Mouse (Mus musculus) B cell, adult 2 months (primary cell): ENCODE measurements around the gene Efna5.

ENCODE experiments used
- DNase-seq, 2 experiments: peaks; one replicate each; pipeline ENCODE4 v3.0.0; 2022

Gene Efna5

GRCm38 (mm10) chr17:62694958-62695437 lies 186.1 kb downstream of the Efna5 start:
- no peak for DNase-seq

- DNase-seq: no peak
These were observed 188.9 kb downstream of the Efna5 start for GRCm38 (mm10) chr17:62692242-62692641.

- DNase-seq: no peak
These were observed 189.9 kb downstream of the Efna5 start for GRCm38 (mm10) chr17:62691201-62691715.

GRCm38 (mm10) chr17:62690256-62690655 lies 190.9 kb downstream of the Efna5 start:
- DNase-seq: no peak

- no peak for DNase-seq
These were observed 191.5 kb downstream of the Efna5 start for GRCm38 (mm10) chr17:62689646-62690045.

GRCm38 (mm10) chr17:62687369-62687768 lies 193.7 kb downstream of the Efna5 start:
- no peak for DNase-seq

- no peak for DNase-seq
These were observed 195.9 kb downstream of the Efna5 start for GRCm38 (mm10) chr17:62685181-62685580.

- DNase-seq: no peak
These were observed 198.0 kb downstream of the Efna5 start for GRCm38 (mm10) chr17:62683142-62683541.

GRCm38 (mm10) chr17:62681726-62682125 lies 199.4 kb downstream of the Efna5 start:
- DNase-seq: no peak

- DNase-seq: no peak
These were observed 200.4 kb downstream of the Efna5 start for GRCm38 (mm10) chr17:62680737-62681136.

- no peak for DNase-seq
These were observed 204.3 kb downstream of the Efna5 start for GRCm38 (mm10) chr17:62676832-62677231.

GRCm38 (mm10) chr17:62676409-62676808 lies 204.7 kb downstream of the Efna5 start:
- no peak for DNase-seq

GRCm38 (mm10) chr17:62675811-62676255 lies 205.3 kb downstream of the Efna5 start:
- DNase-seq: no peak

GRCm38 (mm10) chr17:62672068-62672467 lies 209.0 kb downstream of the Efna5 start:
- no peak for DNase-seq

- DNase-seq: no peak
These were observed 214.4 kb downstream of the Efna5 start for GRCm38 (mm10) chr17:62666761-62667160.

- no peak for DNase-seq
These were observed 215.3 kb downstream of the Efna5 start for GRCm38 (mm10) chr17:62665823-62666222.

GRCm38 (mm10) chr17:62664709-62665108 lies 216.4 kb downstream of the Efna5 start:
- no peak for DNase-seq

- no peak for DNase-seq
These were observed 219.3 kb downstream of the Efna5 start for GRCm38 (mm10) chr17:62661801-62662200.

GRCm38 (mm10) chr17:62659501-62660175 lies 221.5 kb downstream of the Efna5 start:
- DNase-seq: no peak

- no peak for DNase-seq
These were observed 223.1 kb downstream of the Efna5 start for GRCm38 (mm10) chr17:62657832-62658630.

- DNase-seq: no peak
These were observed 224.1 kb downstream of the Efna5 start for GRCm38 (mm10) chr17:62657051-62657450.

GRCm38 (mm10) chr17:62656591-62656990 lies 224.5 kb downstream of the Efna5 start:
- no peak for DNase-seq

GRCm38 (mm10) chr17:62655819-62656355 lies 225.2 kb downstream of the Efna5 start:
- DNase-seq: no peak

- no peak for DNase-seq
These were observed 228.7 kb downstream of the Efna5 start for GRCm38 (mm10) chr17:62652451-62652850.
